Mouse (Mus musculus) kidney, embryonic 14.5 days (tissue): ENCODE results near the gene Sobp. TPM values are rescaled to one million over a fixed set of nuclear protein-coding genes. Genes with fewer than 3 reads are reported as not detected.

Source experiments
- ATAC-seq: fragments of 200-750 bp; cut with Nextera tagmentation; 2 replicates; pipeline ENCODE4 v1.8.0; 2017; ENCODE audit warnings: moderate number of reproducible peaks, mild to moderate bottlenecking, moderate TSS enrichment, moderate library complexity; ENCODE audit not compliant: low FRiP score, low TSS enrichment
- H3K27ac ChIP-seq: fragments of 300-500 bp; sonication (generic); 2 replicates; pipeline ENCODE4 v1.5.1; 2014; ENCODE audit warnings: low read depth, mild to moderate bottlenecking, low read length, moderate library complexity, mixed read lengths
- H3K27me3 ChIP-seq: fragments of 300-500 bp; sonication (generic); 2 replicates; pipeline ENCODE4 v1.6.1; 2014; ENCODE audit warnings: mild to moderate bottlenecking, low read length; ENCODE audit not compliant: control insufficient read depth, insufficient read depth
- H3K36me3 ChIP-seq: fragments of 300-500 bp; sonication (generic); 2 replicates; pipeline ENCODE4 v1.6.1; 2014; ENCODE audit warnings: low read length, mixed read lengths; ENCODE audit not compliant: control insufficient read depth, insufficient read depth
- H3K4me1 ChIP-seq: fragments of 300-500 bp; sonication (generic); 2 replicates; pipeline ENCODE4 v1.6.1; 2014; ENCODE audit warnings: low read length, mixed read lengths; ENCODE audit not compliant: control insufficient read depth, insufficient read depth
- H3K4me2 ChIP-seq: fragments of 300-500 bp; sonication (generic); replicated peaks from 2 replicates; pipeline ENCODE4 v1.6.1; 2014; ENCODE audit warnings: low read depth, mild to moderate bottlenecking, low read length
- H3K4me3 ChIP-seq: fragments of 300-500 bp; sonication (generic); 2 replicates; pipeline ENCODE4 v1.5.1; 2014; ENCODE audit warnings: mild to moderate bottlenecking, low read length
- H3K9ac ChIP-seq: fragments of 300-500 bp; sonication (generic); 2 replicates; pipeline ENCODE4 v1.6.1; 2014; ENCODE audit warnings: low read depth, mild to moderate bottlenecking, low read length, moderate library complexity
- H3K9me3 ChIP-seq: fragments of 300-500 bp; sonication (generic); 2 replicates; pipeline ENCODE4 v1.6.1; 2016; ENCODE audit warnings: low read length; ENCODE audit not compliant: control insufficient read depth
- WGBS: fragments of 180-500 bp; shearing (Covaris S2); extraction: QIAGEN DNeasy Blood & Tissue Kit; methylation state at CpG from one replicate; pipeline ENCODE4 v1.1.7; 2014; 5-methylcytosine and 5-hydroxymethylcytosine counted together
- polyA plus RNA-seq: library from polyadenylated mRNA; unstranded; fragments of >200 nt; fragmentation: Nextera tagmentation; extraction: Ambion mirVana; gene quantifications from 2 replicates; pipeline ENCODE4 v1.2.1, GENCODE M21; 2014

Gene Sobp
- polyA plus RNA-seq, 1 experiment from 2014 or later, result 4.0 TPM

DNA sequence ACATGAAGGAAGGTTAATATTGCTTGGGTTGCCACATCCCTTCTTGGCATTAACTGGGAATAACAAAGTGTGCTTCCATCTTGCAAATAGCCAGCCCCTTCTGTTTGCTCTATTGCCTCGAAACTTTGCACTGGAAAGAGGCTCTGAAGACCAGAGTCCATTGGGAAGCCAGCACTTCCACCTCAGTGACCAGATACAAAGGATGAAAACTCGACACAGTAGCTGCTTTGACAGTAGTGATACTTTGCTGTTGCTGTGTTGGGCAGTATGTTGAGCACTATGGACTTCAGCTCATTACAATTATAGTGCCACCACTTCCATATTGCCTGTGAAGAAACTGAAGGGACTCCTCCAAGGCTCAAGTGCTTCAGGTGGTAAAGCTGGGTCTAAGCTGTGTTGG lies 86.9 kb downstream of the Sobp start:
- Histone ChIP-seq H3K27ac (no peak overlapping the region), H3K27me3 (no peaks in the 10 kb centered on the region), H3K9me3 (no peaks in the 10 kb centered on the region), H3K4me2 (no peak overlapping the region), H3K4me3 (no peak overlapping the region), H3K9ac (no peak overlapping the region), H3K36me3 (no peaks in the 10 kb centered on the region), H3K4me1 (no peaks in the 10 kb centered on the region; the same call in 1 of the 2 replicates)
- ATAC-seq, result no peak
- WGBS, result 72% methylated on average over 2 of the region's 2 CpGs

DNA sequence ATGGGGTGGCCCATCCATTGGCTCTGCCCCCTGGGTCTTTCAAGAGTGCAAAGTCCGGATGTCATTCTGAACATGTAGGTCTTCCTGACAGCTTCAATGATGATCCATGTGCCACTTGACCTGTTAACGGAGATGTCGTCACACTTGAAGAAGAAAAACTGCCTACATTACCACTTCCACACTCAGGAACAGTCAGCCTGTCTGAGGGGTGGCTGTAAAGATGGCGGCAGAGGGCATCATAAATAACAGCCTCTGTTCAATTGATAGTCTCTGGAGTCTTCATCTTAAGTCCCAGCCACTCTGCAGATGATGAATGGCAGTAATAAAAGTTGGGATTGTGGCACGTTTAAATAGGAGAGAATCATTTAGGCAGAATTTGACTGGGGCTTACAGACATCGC lies 87.4 kb downstream of the Sobp start:
- Histone ChIP-seq H3K4me2 (no peak overlapping the region), H3K36me3 (no peaks in the 10 kb centered on the region), H3K27ac (no peak overlapping the region), H3K9ac (no peak overlapping the region), H3K4me3 (no peak overlapping the region), H3K9me3 (no peaks in the 10 kb centered on the region), H3K4me1 (no peaks in the 10 kb centered on the region; the same call in 1 of the 2 replicates), H3K27me3 (no peaks in the 10 kb centered on the region)
- no peak for ATAC-seq
- 36% methylated on average over 6 of the region's 6 CpGs for WGBS

DNA sequence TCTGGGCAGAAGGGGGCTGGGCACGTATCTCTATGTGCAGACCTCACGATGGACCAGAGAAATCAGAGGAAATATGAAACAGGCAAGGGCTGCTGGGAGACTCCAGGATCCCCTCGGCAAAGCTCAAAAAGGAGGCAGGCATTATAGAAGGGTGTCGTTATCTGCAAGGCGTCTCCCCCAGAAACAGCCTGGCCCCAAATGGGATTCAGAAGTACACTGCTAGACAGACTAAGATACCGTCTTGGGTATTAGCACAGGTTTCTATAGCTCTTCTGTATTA lies 90.3 kb downstream of the Sobp start:
- Histone ChIP-seq H3K9ac (no peak overlapping the region), H3K4me1 (no peaks in the 10 kb centered on the region; the same call in 1 of the 2 replicates), H3K27ac (no peak overlapping the region), H3K4me3 (no peak overlapping the region), H3K9me3 (no peaks in the 10 kb centered on the region), H3K36me3 (no peaks in the 10 kb centered on the region), H3K4me2 (no peak overlapping the region), H3K27me3 (no peaks in the 10 kb centered on the region)
- 49% methylated on average over 6 of the region's 6 CpGs for WGBS
- ATAC-seq, result no peak

DNA sequence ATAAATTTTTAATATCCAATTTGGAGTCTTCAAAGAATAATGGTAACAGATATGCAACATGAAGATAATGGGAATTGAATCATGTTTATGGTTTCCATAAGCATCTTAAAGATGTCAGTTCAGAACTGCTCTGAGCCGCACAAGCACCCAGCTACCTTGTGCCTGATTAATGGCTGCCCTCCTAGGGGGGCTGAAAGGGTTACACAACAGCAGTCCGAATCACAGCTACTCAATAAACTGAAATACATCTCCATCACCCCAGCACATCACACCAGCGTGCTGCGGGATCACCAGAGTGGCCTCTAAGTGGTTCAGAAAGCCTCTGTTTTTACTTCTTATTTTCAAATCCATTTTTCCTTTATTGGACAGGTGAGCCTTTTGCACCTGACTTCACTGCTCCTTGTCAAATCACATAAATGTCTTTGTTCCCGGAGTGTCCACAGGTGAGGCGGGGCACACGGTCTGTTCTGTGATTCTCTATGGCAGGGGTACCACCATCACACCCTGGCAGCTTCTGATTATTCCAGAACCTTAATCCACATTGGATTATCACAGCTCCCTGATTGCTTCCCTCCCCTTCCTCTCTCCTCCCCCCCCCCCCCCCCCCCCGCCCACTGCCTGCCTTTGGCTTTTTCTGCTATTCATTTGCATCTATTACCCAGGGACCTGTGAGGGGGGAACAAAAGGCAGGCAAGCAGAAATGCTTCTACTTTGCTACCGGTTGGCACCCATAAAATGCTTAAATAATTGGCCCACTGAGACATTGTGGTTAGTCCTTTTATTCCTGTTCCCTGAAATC lies 90.8 kb downstream of the Sobp start:
- WGBS, result 71% methylated on average over 8 of the region's 9 CpGs
- Histone ChIP-seq H3K4me3 (no peak overlapping the region), H3K36me3 (no peaks in the 10 kb centered on the region), H3K9ac (no peak overlapping the region), H3K9me3 (no peaks in the 10 kb centered on the region), H3K27me3 (no peaks in the 10 kb centered on the region), H3K4me2 (no peak overlapping the region), H3K27ac (no peak overlapping the region), H3K4me1 (no peaks in the 10 kb centered on the region; the same call in 1 of the 2 replicates)
- no peak for ATAC-seq

DNA sequence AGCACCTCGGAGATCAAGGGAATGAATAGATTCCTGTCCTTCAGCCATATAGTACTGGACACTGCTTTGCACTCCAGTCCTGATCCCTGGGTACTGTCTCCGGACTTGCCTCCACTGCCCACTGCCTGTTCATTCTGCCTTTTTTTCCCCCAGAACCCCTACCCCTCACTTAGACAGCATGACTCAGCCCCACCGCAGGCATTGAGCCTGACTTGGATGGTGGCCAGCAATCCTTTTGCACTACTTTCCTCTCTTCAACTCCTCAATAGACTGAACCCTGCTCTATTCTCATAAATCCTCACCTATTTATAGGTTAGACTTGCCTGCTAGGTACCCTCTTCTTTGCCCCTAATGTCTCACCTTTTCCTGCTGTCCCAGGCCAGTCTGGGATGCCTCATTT lies 93.0 kb downstream of the Sobp start:
- H3K4me2 ChIP-seq, result no peak overlapping the region
- 83% methylated on average over 3 of the region's 3 CpGs for whole genome bisulfite sequencing
- H3K36me3 ChIP-seq, result no peaks in the 10 kb centered on the region
- H3K4me1 ChIP-seq, result no peaks in the 10 kb centered on the region; the same call in 1 of the 2 replicates
- no peak overlapping the region for H3K9ac ChIP-seq
- ATAC-seq, result no peak
- H3K27me3 ChIP-seq, result no peaks in the 10 kb centered on the region
- H3K9me3 ChIP-seq, result no peaks in the 10 kb centered on the region
- no peak overlapping the region for H3K27ac ChIP-seq
- H3K4me3 ChIP-seq, result no peak overlapping the region

DNA sequence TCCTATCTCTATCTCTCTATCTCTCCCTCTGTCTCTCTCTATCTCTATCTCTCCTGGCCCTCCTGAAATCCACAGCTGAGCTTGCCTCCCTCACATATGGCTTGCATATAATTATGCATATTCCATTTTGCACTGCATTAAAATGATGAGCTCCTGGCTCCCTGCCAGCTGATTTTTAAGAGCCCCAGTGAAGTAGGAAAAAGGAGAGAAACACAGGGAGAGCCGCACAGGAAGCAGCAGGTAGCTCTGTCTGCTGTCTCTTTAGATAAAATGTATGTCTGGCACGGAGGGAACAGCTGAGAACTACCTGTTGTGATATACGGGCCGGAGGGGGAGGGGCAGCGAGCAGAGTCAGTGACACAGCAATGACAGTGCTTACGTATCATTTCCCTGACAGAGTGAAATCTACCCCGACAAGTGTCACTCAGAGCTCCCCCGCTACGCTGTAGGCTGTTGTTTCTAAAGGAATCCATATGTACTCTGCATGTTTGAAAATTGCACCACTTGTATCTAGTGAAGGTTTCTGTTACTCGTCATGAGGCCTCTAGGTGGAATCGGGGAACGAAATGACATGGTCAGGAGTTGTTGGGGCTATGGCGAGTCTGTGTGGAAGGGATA lies 98.7 kb downstream of the Sobp start:
- no peak overlapping the region for H3K9ac ChIP-seq
- H3K9me3 ChIP-seq, result no peaks in the 10 kb centered on the region
- no peak for ATAC-seq
- no peak overlapping the region for H3K4me2 ChIP-seq
- 75% methylated on average over 13 of the region's 13 CpGs for WGBS
- no peaks in the 10 kb centered on the region for H3K27me3 ChIP-seq
- H3K36me3 ChIP-seq, result no peaks in the 10 kb centered on the region
- no peaks in the 10 kb centered on the region for H3K4me1 ChIP-seq
- H3K27ac ChIP-seq, result no peak overlapping the region
- H3K4me3 ChIP-seq, result no peak overlapping the region

DNA sequence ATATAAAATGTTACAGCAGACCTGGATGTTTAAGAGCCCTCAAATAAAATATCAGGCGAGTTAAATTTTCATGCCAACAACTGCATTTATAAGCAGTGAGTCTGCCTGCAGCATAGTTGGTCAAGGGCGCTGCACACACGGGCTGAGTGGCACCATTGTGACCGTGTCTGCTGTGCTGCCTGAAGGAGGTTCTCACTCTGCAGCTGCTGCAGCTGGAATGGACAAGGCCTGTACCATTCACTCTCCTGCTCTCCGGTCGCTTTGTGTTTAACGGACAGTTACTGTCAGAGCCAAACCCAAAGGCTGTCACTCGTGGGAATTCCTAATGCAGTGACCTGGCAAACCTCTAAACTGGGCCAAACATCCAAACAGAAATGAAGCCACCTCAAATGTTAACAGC lies 101.0 kb downstream of the Sobp start:
- H3K27ac ChIP-seq, result no peak overlapping the region
- no peaks in the 10 kb centered on the region for H3K27me3 ChIP-seq
- no peak overlapping the region for H3K4me2 ChIP-seq
- no peak for ATAC-seq
- H3K36me3 ChIP-seq, result no peaks in the 10 kb centered on the region
- H3K9ac ChIP-seq, result no peak overlapping the region
- H3K4me3 ChIP-seq, result no peak overlapping the region
- H3K4me1 ChIP-seq, result no peaks in the 10 kb centered on the region
- 66% methylated on average over 8 of the region's 8 CpGs for WGBS
- no peaks in the 10 kb centered on the region for H3K9me3 ChIP-seq

DNA sequence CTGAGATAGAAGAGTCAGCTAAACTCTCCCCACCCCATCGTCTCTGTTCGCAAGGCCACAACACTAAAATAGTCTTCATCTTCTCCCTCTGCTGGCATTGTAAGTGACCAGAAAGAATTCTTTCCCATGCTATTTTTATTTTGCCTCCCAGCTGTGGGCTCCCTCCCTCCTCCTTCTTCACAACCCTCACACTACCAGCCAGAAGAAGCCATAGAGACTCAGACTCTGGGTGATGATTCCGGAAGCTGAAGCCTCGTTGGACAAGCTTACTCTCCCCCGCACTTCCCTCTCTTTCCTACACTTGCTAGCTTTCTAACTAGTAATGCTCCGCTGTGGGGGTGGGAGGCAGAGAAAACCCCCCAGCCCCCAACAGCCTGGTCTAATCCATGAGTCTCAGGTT lies 103.4 kb downstream of the Sobp start:
- WGBS, result 80% methylated on average over 6 of the region's 6 CpGs
- no peaks in the 10 kb centered on the region for H3K36me3 ChIP-seq
- no peaks in the 10 kb centered on the region for H3K27me3 ChIP-seq
- no peaks in the 10 kb centered on the region for H3K4me1 ChIP-seq
- no peak overlapping the region for H3K27ac ChIP-seq
- H3K9me3 ChIP-seq, result no peaks in the 10 kb centered on the region
- no peak overlapping the region for H3K4me2 ChIP-seq
- H3K4me3 ChIP-seq, result no peak overlapping the region
- ATAC-seq, result no peak
- H3K9ac ChIP-seq, result no peak overlapping the region

DNA sequence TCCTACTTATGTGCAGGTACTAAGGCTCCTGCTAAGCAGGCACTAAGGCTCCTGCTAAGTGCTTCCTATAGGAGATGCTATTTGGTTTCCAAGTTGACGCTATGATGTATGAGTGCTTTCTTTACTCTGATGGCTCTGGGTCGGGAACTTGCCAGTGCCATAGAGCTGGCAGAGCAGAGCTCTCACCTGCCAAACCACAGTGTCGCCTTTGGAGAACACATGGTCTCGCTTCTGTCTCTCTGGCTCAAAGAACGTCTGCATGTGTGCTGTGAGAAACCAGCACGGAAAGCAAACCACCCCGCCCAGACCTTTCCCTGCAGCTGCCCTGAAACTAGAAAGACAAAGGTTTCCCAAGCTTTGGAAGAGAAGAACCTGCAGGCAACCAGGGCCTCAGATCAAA lies 109.0 kb downstream of the Sobp start:
- WGBS, result 75% methylated on average over 7 of the region's 7 CpGs
- H3K4me3 ChIP-seq, result no peak overlapping the region

More for the DNA sequence above, 109.0 kb downstream of the Sobp start:
- H3K4me2 ChIP-seq, result no peak overlapping the region
- no peaks in the 10 kb centered on the region for H3K36me3 ChIP-seq
- H3K27me3 ChIP-seq, result no peaks in the 10 kb centered on the region
- no peaks in the 10 kb centered on the region for H3K4me1 ChIP-seq
- H3K9ac ChIP-seq, result no peak overlapping the region
- no peaks in the 10 kb centered on the region for H3K9me3 ChIP-seq
- ATAC-seq, result no peak
- no peak overlapping the region for H3K27ac ChIP-seq
